Mouse (Mus musculus) lung, embryonic 16.5 days (tissue): Measurements from ENCODE around the gene Ube2e3. TPM values are rescaled to one million over a fixed set of nuclear protein-coding genes. Genes with fewer than 3 reads are reported as not detected.

Source experiments
- ATAC-seq: fragments of 200-750 bp; cut with Nextera tagmentation; 2 replicates; pipeline ENCODE4 v1.8.0; 2017; ENCODE audit warnings: low read depth, mild to moderate bottlenecking, moderate library complexity
- H3K27ac ChIP-seq: fragments of 300-500 bp; sonication (generic); 2 replicates; pipeline ENCODE4 v1.5.1; 2014; ENCODE audit warnings: mild to moderate bottlenecking, control low read depth, low read length
- H3K27me3 ChIP-seq: fragments of 300-500 bp; sonication (generic); 2 replicates; pipeline ENCODE4 v1.6.1; 2014; ENCODE audit warnings: low read depth, low read length, mixed read lengths; ENCODE audit not compliant: control insufficient read depth, insufficient read depth
- H3K36me3 ChIP-seq: fragments of 300-500 bp; sonication (generic); 2 replicates; pipeline ENCODE4 v1.6.1; 2014; ENCODE audit warnings: low read length; ENCODE audit not compliant: control insufficient read depth, insufficient read depth
- H3K4me1 ChIP-seq: fragments of 300-500 bp; sonication (generic); replicated peaks from 2 replicates; pipeline ENCODE4 v1.6.1; 2014; ENCODE audit warnings: low read length, mixed read lengths; ENCODE audit not compliant: control insufficient read depth, insufficient read depth
- H3K4me2 ChIP-seq: fragments of 300-500 bp; sonication (generic); 2 replicates; pipeline ENCODE4 v1.6.1; 2014; ENCODE audit warnings: low read depth, low read length, control low read depth
- H3K4me3 ChIP-seq: fragments of 300-500 bp; sonication (generic); 2 replicates; pipeline ENCODE4 v1.5.1; 2014; ENCODE audit warnings: mild to moderate bottlenecking, low read length, control low read depth
- H3K9ac ChIP-seq: fragments of 300-500 bp; sonication (generic); 2 replicates; pipeline ENCODE4 v1.6.1; 2014; ENCODE audit warnings: low read length, control low read depth
- H3K9me3 ChIP-seq: fragments of 300-500 bp; sonication (generic); 2 replicates; pipeline ENCODE4 v1.6.1; 2016; ENCODE audit warnings: low read length; ENCODE audit not compliant: control insufficient read depth
- WGBS: fragments of 180-500 bp; shearing (Covaris S2); extraction: QIAGEN DNeasy Blood & Tissue Kit; methylation state at CpG from one replicate; pipeline ENCODE4 v1.1.7; 2014; 5-methylcytosine and 5-hydroxymethylcytosine counted together
- polyA plus RNA-seq: library from polyadenylated mRNA; unstranded; fragments of >200 nt; fragmentation: Nextera tagmentation; extraction: Ambion mirVana; gene quantifications from 2 replicates; pipeline ENCODE4 v1.2.1, GENCODE M21; 2015

The Ube2e3 gene
- polyA plus RNA-seq, 1 experiment from 2014 or later: 157 TPM

DNA sequence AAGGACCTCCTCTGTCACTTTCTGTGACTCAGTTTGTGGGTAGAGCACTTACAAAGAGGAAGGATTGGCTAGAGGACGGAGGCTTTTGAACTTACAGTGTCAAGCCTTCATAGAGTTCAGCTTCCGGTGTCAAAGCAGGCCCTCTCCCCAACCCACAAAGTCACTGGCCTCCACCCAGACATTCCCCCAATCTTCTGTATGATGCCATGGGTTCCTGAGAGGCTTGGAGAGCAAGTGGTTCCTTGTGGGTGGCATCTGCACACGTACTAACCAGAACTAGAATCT is 7.9 kb upstream of the Ube2e3 start:
- Histone ChIP-seq H3K27me3 (no peaks in the 10 kb centered on the region), H3K36me3 (no peaks in the 10 kb centered on the region), H3K9ac (no peak overlapping the region), H3K4me1 (no peaks in the 10 kb centered on the region), H3K4me3 (no peak overlapping the region), H3K9me3 (no peaks in the 10 kb centered on the region), H3K27ac (no peak overlapping the region), H3K4me2 (no peak overlapping the region)
- no peak for ATAC-seq
- 68% methylated on average over 3 of the region's 3 CpGs for WGBS

DNA sequence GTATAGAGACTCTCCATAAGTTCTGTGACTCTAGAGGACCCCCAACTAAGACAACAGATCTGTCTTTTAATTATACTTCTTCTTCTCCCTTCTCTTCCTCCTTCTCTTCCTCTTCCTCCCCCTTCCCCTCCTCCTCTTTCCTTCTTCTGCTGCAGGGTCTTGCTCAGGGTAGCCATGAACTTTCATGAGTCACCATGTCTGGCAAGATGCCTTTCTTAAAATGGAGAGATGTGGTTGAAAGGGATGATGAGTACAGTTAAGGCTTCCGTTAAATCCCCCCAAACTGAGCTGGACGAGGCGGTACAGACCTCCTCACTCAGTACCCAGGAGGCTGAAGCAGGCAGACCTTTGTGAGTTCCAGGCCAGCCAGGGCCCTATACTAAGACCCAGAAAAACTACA is 3.8 kb upstream of the Ube2e3 start:
- H3K9ac ChIP-seq: no peak overlapping the region
- no peak overlapping the region for H3K4me3 ChIP-seq
- 89% methylated on average over 3 of the region's 3 CpGs for WGBS
- H3K9me3 ChIP-seq: no peaks in the 10 kb centered on the region
- no peaks in the 10 kb centered on the region for H3K27me3 ChIP-seq
- H3K36me3 ChIP-seq: no peaks in the 10 kb centered on the region
- no peak for ATAC-seq
- no peak overlapping the region for H3K4me2 ChIP-seq
- H3K4me1 ChIP-seq: peaks cover 3% of the 10 kb centered on the region; the same call in 1 of the 2 replicates
- H3K27ac ChIP-seq: no peak overlapping the region

DNA sequence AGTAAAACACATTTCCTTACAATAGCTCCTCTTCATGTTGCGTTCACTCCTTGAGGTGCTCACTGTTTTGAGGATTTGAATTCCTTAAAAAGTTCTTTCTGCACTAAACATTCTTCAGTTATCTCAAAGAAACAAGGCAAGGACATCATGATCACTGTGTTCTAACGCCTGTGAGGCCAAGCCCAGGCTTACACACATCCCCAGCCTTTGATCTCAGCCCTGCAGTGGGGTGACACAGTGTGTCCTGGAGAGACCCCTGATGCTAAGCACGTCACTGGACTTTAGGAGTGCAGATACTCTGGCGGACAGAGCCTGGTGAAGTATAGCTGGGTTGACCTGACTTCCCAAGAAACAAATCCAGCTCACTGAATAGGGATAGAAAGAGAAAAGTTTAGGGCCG is 3.1 kb upstream of the Ube2e3 start:
- H3K27me3 ChIP-seq: no peaks in the 10 kb centered on the region
- no peak overlapping the region for H3K9ac ChIP-seq
- H3K36me3 ChIP-seq: no peaks in the 10 kb centered on the region
- no peak overlapping the region for H3K27ac ChIP-seq
- peaks cover 3% of the 10 kb centered on the region; the same call in 1 of the 2 replicates for H3K4me1 ChIP-seq
- no peaks in the 10 kb centered on the region for H3K9me3 ChIP-seq
- WGBS: 49% methylated on average over 5 of the region's 5 CpGs
- no peak overlapping the region for H3K4me2 ChIP-seq
- no peak for ATAC-seq
- no peak overlapping the region for H3K4me3 ChIP-seq

DNA sequence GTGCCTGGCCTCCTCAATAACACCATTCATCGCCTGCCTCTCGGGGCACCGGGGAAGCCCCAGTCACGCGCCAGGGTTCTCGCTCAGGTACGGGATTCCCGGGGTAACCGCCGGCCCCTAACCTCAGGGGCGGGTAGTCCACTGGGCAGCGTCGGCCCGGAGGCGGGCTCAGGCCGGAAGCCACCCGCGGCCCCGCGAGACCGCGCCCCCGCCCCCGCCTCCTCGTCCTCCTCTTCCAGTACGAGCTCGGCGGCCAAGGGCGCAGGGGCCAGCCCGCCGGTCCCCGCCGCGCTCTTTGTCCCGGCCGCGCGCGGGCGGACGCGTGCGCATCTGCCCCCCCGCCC is 559 bp downstream of the Ube2e3 start:
- peaks cover 22% of the 10 kb centered on the region for H3K4me1 ChIP-seq
- H3K36me3 ChIP-seq: peaks cover 5% of the 10 kb centered on the region; the same call in 1 of the 2 replicates
- peak overlapping the region; percentile 98 for H3K9ac ChIP-seq
- under 1% methylated on average over 23 of the region's 44 CpGs for WGBS
- H3K4me2 ChIP-seq: peak overlapping the region; percentile 85
- H3K27ac ChIP-seq: peak overlapping the region; percentile 98
- peak; percentile 85 for ATAC-seq
- no peaks in the 10 kb centered on the region for H3K9me3 ChIP-seq
- no peaks in the 10 kb centered on the region for H3K27me3 ChIP-seq
- H3K4me3 ChIP-seq: peak overlapping the region; percentile 80

DNA sequence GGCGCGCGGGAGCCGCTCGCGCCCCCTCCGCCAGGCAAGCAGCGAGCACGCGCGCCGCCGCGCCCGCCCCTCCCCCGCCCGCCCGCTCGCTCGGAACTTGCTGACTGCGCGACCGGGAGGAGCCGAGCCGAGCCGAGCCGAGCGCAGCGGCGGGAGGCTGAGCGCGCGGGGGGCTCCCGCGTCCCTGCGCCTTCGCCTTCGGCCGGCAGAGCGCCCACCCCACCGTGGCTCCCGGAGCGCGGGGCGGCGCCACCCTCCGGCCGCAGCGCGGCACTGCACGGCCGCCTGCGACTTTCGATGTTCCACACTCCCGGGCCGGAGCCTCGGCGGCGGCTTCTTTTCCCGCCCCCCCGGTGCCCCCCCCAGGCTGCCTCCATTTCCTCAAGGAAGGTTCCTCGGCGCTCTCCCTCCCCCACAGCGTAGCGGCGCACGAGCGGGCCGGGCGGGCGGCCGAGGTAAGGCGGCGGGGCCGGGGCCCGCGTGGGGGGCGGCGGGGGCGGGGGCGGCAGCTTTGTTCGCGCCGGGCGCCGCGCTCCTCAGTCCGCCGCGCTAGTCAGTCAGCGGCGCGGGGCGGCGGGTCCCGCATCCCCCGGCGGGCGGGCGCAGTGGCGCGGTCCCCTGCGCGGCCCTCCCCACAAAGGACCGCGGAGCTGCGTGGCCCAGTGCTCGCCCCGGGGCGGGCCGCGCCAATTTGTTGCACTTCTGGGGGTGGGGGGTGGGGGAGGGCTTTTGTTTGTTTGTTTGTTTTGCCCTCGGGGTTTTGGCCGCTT is 1.2 kb downstream of the Ube2e3 start:
- Histone ChIP-seq H3K9me3 (no peaks in the 10 kb centered on the region), H3K4me3 (peak overlapping the region; percentile 80), H3K4me2 (peak overlapping the region; percentile 66), H3K27ac (peak overlapping the region; percentile 98), H3K4me1 (peaks cover 26% of the 10 kb centered on the region), H3K27me3 (no peaks in the 10 kb centered on the region), H3K36me3 (peaks cover 5% of the 10 kb centered on the region; the same call in 1 of the 2 replicates), H3K9ac (peak overlapping the region; percentile 98)
- WGBS: under 1% methylated on average over 51 of the region's 114 CpGs
- peak; percentile 96 for ATAC-seq

DNA sequence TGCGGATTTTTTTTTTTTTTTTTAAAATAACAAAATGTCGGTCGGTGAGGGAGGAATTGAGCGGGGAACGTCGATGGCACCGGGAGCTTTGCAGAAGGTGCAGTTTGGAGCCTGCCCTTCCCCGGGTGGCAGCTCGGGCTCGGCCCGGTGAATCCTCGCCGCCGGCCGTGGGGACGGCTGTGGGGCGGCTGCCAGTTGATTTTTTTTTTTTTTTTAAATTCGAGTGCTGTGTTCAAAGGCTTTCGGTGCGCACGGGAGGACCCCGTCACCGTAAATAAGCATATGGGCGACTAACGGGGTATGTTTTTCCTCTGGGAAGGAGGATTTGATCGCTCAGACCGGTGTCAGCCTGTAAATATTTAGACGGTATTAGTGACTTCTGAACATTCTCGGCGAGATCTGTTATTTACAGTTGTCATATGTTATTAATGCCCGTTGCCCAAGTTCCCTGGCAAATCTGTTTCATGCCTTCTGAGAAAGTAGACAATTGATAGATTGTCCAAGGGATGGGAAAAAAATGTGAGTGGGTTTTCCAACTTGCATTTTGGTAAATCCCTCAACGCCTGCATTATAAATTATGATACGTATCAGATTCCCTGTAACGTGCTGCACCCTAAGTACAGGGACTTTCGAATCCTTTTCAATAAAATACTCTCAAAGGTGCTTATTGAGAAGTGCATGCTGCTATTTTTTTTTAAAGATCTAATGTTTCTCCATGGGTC is 2.0 kb downstream of the Ube2e3 start:
- under 1% methylated on average over 34 of the region's 35 CpGs for WGBS
- peaks cover 28% of the 10 kb centered on the region for H3K4me1 ChIP-seq
- ATAC-seq: no peak
- peak overlapping the region; percentile 98 for H3K27ac ChIP-seq
- no peaks in the 10 kb centered on the region for H3K27me3 ChIP-seq
- H3K4me2 ChIP-seq: peak overlapping the region; percentile 66
- peaks cover 5% of the 10 kb centered on the region; the same call in 1 of the 2 replicates for H3K36me3 ChIP-seq
- no peaks in the 10 kb centered on the region for H3K9me3 ChIP-seq
- peak overlapping the region; percentile 80 for H3K4me3 ChIP-seq
- peak overlapping the region; percentile 98 for H3K9ac ChIP-seq

DNA sequence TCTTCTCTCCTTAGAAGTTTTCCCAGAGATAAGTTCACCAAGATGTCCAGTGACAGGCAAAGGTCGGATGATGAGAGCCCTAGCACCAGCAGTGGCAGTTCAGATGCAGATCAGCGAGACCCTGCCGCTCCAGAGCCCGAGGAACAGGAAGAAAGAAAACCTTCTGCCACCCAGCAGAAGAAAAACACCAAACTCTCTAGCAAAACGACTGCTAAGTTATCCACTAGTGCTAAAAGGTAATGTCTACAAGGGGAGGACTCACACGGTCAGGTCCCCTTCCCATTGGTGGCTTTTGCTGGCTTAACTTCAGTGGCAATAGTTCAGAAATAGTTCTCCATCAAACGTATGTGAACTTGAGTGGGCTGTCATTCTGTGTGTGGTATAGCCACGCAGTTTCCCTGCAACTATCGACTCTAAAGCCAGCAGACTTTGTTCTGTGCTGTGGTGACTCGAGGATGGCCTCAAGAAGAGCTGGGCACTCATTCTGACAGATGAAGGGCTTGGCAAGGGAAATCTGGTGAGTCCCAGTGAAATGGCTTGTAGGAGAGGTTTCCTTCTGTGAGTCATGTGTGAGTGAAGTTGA is 2.6 kb downstream of the Ube2e3 start:
- peak overlapping the region; percentile 66 for H3K4me2 ChIP-seq
- ATAC-seq: no peak
- H3K27ac ChIP-seq: peak overlapping the region; percentile 26; the same call in 1 of the 2 replicates
- H3K4me3 ChIP-seq: peak overlapping the region; percentile 80
- peaks cover 30% of the 10 kb centered on the region for H3K4me1 ChIP-seq
- H3K9me3 ChIP-seq: no peaks in the 10 kb centered on the region
- 5% methylated on average over 10 of the region's 10 CpGs for WGBS
- H3K9ac ChIP-seq: peak overlapping the region; percentile 98
- peaks cover 5% of the 10 kb centered on the region; the same call in 1 of the 2 replicates for H3K36me3 ChIP-seq
- no peaks in the 10 kb centered on the region for H3K27me3 ChIP-seq

DNA sequence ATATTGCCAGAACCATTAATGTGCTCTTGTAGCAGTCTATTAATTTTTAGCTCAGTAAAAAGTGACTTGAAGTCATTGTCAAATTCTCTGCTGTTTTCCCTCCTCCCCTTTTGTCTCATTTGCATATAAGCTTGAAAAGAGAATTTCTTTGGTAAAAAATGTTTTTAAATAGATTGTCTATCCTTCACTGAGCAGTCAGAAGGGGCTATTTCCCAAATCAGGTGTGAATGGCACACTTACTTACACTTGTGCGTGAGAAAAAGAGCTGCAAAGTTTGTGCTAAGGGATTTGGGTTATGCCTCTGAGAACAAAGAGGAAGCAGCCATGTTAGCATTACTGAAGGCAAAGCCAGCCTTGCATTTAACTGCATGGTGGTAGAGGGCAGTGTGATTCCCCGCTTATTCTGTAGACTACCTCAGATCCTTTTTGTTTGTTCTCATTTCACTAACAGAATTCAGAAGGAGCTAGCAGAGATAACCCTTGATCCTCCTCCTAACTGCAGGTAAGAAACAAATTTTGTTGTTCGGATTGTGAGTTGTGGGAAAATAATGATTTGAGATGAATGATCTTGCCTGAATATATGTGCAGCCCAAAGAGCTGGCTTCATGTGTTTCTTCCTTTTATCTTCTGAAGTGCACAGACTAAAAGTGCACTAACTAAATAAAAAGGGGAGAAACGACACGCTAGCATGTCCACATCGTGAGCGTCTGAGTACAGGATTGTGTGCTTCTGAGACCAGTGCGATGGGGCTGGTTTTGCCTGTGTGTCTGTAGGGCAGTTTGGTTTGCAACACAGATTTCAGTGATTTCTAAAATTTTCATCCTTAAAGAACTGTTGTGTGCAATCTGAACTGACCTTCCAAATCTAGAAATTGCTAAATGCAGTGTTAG is 4.3 kb downstream of the Ube2e3 start:
- no peaks in the 10 kb centered on the region for H3K27me3 ChIP-seq
- H3K9ac ChIP-seq: peak overlapping the region; percentile 68
- H3K27ac ChIP-seq: peak overlapping the region; percentile 63
- peaks cover 5% of the 10 kb centered on the region; the same call in 1 of the 2 replicates for H3K36me3 ChIP-seq
- 14% methylated on average over 8 of the region's 8 CpGs for WGBS
- H3K4me3 ChIP-seq: peak overlapping the region; percentile 43
- peak overlapping the region; percentile 66 for H3K4me2 ChIP-seq
- peaks cover 30% of the 10 kb centered on the region for H3K4me1 ChIP-seq
- H3K9me3 ChIP-seq: no peaks in the 10 kb centered on the region
- ATAC-seq: no peak
